Mouse (Mus musculus) kidney, adult 2 months (tissue): ENCODE measurements around the gene Sh3bp4. TPM values are rescaled to one million over a fixed set of nuclear protein-coding genes. Genes with fewer than 3 reads are reported as not detected.

Experiments used
- DNase-seq: peaks from one replicate; pipeline ENCODE4 v3.0.0; 2021
- H3K27ac ChIP-seq: fragments of 200-500 bp; 2 replicates; pipeline ENCODE4 v1.5.1; 2012; ENCODE audit warnings: low read depth, low read length, control low read depth, inconsistent platforms; ENCODE audit not compliant: insufficient read depth
- H3K27me3 ChIP-seq: fragments of 200-500 bp; replicated peaks from 2 replicates; pipeline ENCODE4 v1.6.1; 2012; ENCODE audit warnings: mild to moderate bottlenecking, moderate library complexity, low read length, inconsistent platforms; ENCODE audit not compliant: control insufficient read depth, insufficient read depth
- H3K36me3 ChIP-seq: fragments of 200-500 bp; 2 replicates; pipeline ENCODE4 v1.6.1; 2012; ENCODE audit warnings: mild to moderate bottlenecking, moderate library complexity, low read length, inconsistent platforms; ENCODE audit not compliant: control insufficient read depth, insufficient read depth
- H3K4me1 ChIP-seq: fragments of 200-500 bp; 2 replicates; pipeline ENCODE4 v1.6.1; 2011; ENCODE audit warnings: low read length; ENCODE audit not compliant: control insufficient read depth, insufficient read depth
- H3K4me3 ChIP-seq: fragments of 200-500 bp; 2 replicates; pipeline ENCODE4 v1.5.1; 2011; ENCODE audit warnings: mild to moderate bottlenecking, low read depth, low read length, control low read depth; ENCODE audit not compliant: insufficient read depth
- CTCF ChIP-seq: fragments of 200-500 bp; conservative IDR thresholded peaks from 2 replicates; pipeline ENCODE4 v1.5.1; 2011; ENCODE audit warnings: low read depth, mild to moderate bottlenecking, control low read depth, low read length, moderate library complexity, mixed read lengths; ENCODE audit not compliant: insufficient read depth, insufficient read length
- POLR2A ChIP-seq: fragments of 200-500 bp; IDR thresholded peaks from one replicate; pipeline ENCODE4 v1.6.1; 2011; ENCODE audit warnings: low read depth, low read length, control low read depth
- whole genome bisulfite sequencing: fragments of 180-500 bp; shearing (Covaris S2); methylation state at CpG from one replicate; pipeline ENCODE4 v1.1.7; 2018; 5-methylcytosine and 5-hydroxymethylcytosine counted together
- polyA plus RNA-seq: library from polyadenylated mRNA; depleted of rRNA; stranded (reverse); fragments of >200 nt; gene quantifications from 2 replicates; pipeline ENCODE4 v1.2.3, GENCODE M21; 2012

Gene Sh3bp4
- polyA plus RNA-seq, 1 experiment: 14.8 TPM

GRCm38 (mm10) chr1:89034061-89034460 lies 36.2 kb upstream of the Sh3bp4 start:
- 25% methylated on average over 4 of the region's 4 CpGs for WGBS
- Histone ChIP-seq H3K27me3 (no peaks in the 10 kb centered on the region), H3K4me1 (peaks cover 7% of the 10 kb centered on the region; the same call in 1 of the 2 replicates), H3K36me3 (no peaks in the 10 kb centered on the region), H3K4me3 (no peak overlapping the region), H3K27ac (peak overlapping the region; percentile 63)
- peak; percentile 65 for DNase-seq
- TF ChIP-seq POLR2A (no peak), CTCF (no peak)

- H3K4me1 ChIP-seq: peaks cover 7% of the 10 kb centered on the region; the same call in 1 of the 2 replicates
- H3K27ac ChIP-seq: no peak overlapping the region
- 71% methylated on average over 5 of the region's 5 CpGs for WGBS
- TF ChIP-seq POLR2A (no peak), CTCF (no peak)
- H3K36me3 ChIP-seq: no peaks in the 10 kb centered on the region
- no peaks in the 10 kb centered on the region for H3K27me3 ChIP-seq
- no peak overlapping the region for H3K4me3 ChIP-seq
- DNase-seq: no peak
These were observed 35.1 kb upstream of the Sh3bp4 start for GRCm38 (mm10) chr1:89035115-89035514.

GRCm38 (mm10) chr1:89039836-89040235 lies 30.4 kb upstream of the Sh3bp4 start:
- Histone ChIP-seq H3K27ac (no peak overlapping the region), H3K36me3 (no peaks in the 10 kb centered on the region), H3K27me3 (no peaks in the 10 kb centered on the region), H3K4me1 (no peaks in the 10 kb centered on the region; the same call in 1 of the 2 replicates), H3K4me3 (no peak overlapping the region)
- no peak for TF ChIP-seq CTCF
- TF ChIP-seq POLR2A: no peak
- 36% methylated on average over 2 of the region's 2 CpGs for WGBS
- no peak for DNase-seq

- TF ChIP-seq POLR2A (no peak), CTCF (no peak)
- peak; percentile 63 for DNase-seq
- 58% methylated on average over 5 of the region's 5 CpGs for WGBS
- Histone ChIP-seq H3K27me3 (no peaks in the 10 kb centered on the region), H3K36me3 (no peaks in the 10 kb centered on the region), H3K27ac (no peak overlapping the region), H3K4me1 (no peaks in the 10 kb centered on the region; the same call in 1 of the 2 replicates), H3K4me3 (no peak overlapping the region)
These were observed 28.9 kb upstream of the Sh3bp4 start for GRCm38 (mm10) chr1:89041290-89041689.

GRCm38 (mm10) chr1:89042081-89042480 lies 28.1 kb upstream of the Sh3bp4 start:
- Histone ChIP-seq H3K4me1 (no peaks in the 10 kb centered on the region; the same call in 1 of the 2 replicates), H3K36me3 (no peaks in the 10 kb centered on the region), H3K27ac (no peak overlapping the region), H3K27me3 (no peaks in the 10 kb centered on the region), H3K4me3 (no peak overlapping the region)
- no peak for DNase-seq
- 66% methylated on average over 4 of the region's 4 CpGs for WGBS
- TF ChIP-seq POLR2A (no peak), CTCF (no peak)

- TF ChIP-seq CTCF: no peak
- no peak for TF ChIP-seq POLR2A
- WGBS: 80% methylated on average over 10 of the region's 10 CpGs
- no peaks in the 10 kb centered on the region for H3K36me3 ChIP-seq
- H3K4me3 ChIP-seq: no peak overlapping the region
- H3K27ac ChIP-seq: no peak overlapping the region
- no peaks in the 10 kb centered on the region for H3K27me3 ChIP-seq
- no peak for DNase-seq
- H3K4me1 ChIP-seq: no peaks in the 10 kb centered on the region; the same call in 1 of the 2 replicates
These were observed 27.3 kb upstream of the Sh3bp4 start for GRCm38 (mm10) chr1:89042956-89043355.

GRCm38 (mm10) chr1:89045403-89045802 lies 24.8 kb upstream of the Sh3bp4 start:
- TF ChIP-seq CTCF (no peak), POLR2A (no peak)
- Histone ChIP-seq H3K4me1 (no peaks in the 10 kb centered on the region; the same call in 1 of the 2 replicates), H3K36me3 (no peaks in the 10 kb centered on the region), H3K4me3 (no peak overlapping the region), H3K27ac (no peak overlapping the region), H3K27me3 (no peaks in the 10 kb centered on the region)
- no peak for DNase-seq
- 85% methylated on average over 8 of the region's 8 CpGs for WGBS
